Mouse (Mus musculus) megakaryocyte, embryonic 14.5 days (primary cell): Measurements from ENCODE around the gene Cnbp.

ENCODE experiments used
- FLI1 ChIP-seq: IDR thresholded peaks from 2 replicates; pipeline ENCODE4 v1.6.1; 2012; ENCODE audit warnings: low read length, inconsistent platforms, mixed read lengths
- GATA1 ChIP-seq: IDR thresholded peaks from 3 replicates; pipeline ENCODE4 v1.6.1; 2012; ENCODE audit warnings: mixed read lengths, low read length, inconsistent platforms, borderline replicate concordance

DNA sequence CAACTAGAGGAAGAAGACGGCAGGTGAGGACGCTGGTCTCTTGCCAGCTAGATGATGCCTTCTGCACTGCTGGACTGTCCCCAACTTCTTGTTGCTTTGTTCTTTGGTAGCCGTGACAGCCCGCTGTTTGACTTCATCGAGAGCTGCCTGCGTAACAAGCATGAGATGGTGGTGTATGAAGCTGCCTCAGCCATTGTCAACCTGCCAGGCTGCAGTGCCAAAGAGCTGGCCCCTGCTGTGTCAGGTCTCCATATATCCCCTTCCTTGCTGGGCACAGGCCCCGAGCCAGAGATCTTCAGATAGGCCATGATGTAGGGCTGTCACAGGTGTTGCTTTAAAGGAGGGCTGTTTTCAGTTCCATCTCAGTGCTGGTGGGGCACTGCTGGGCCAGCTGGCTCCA lies 43.0 kb upstream of the Cnbp start:
- no peak for TF ChIP-seq FLI1
- TF ChIP-seq GATA1, result no peak
